Mouse (Mus musculus) kidney, postnatal 0 days (tissue): ENCODE data around the gene Prss40. TPM values are rescaled to one million over a fixed set of nuclear protein-coding genes. Genes with fewer than 3 reads are reported as not detected.

Experiments
- ATAC-seq: fragments of 200-750 bp; cut with Nextera tagmentation; replicated peaks from 2 replicates; pipeline ENCODE4 v1.8.0; 2017; ENCODE audit warnings: low read depth, moderate number of reproducible peaks, moderate TSS enrichment, moderate library complexity; ENCODE audit not compliant: low FRiP score
- DNase-seq: peaks from one replicate; pipeline ENCODE4 v3.0.0-alpha.2; 2016; ENCODE audit warnings: low spot score
- H3K27ac ChIP-seq: fragments of 300-500 bp; sonication (generic); 2 replicates; pipeline ENCODE4 v1.5.1; 2014; ENCODE audit warnings: mild to moderate bottlenecking
- H3K27me3 ChIP-seq: fragments of 300-500 bp; sonication (generic); 2 replicates; pipeline ENCODE4 v1.6.1; 2014; ENCODE audit warnings: low read length, mixed read lengths; ENCODE audit not compliant: insufficient read depth
- H3K36me3 ChIP-seq: fragments of 300-500 bp; sonication (generic); 2 replicates; pipeline ENCODE4 v1.6.1; 2014; ENCODE audit warnings: low read length, mixed read lengths; ENCODE audit not compliant: insufficient read depth
- H3K4me1 ChIP-seq: fragments of 300-500 bp; sonication (generic); replicated peaks from 2 replicates; pipeline ENCODE4 v1.6.1; 2014; ENCODE audit warnings: antibody characterized with exemption, low read length, mixed read lengths; ENCODE audit not compliant: insufficient read depth
- H3K4me2 ChIP-seq: fragments of 300-500 bp; sonication (generic); 2 replicates; pipeline ENCODE4 v1.6.1; 2014; ENCODE audit warnings: mild to moderate bottlenecking, low read length, moderate library complexity, mixed read lengths
- H3K4me3 ChIP-seq: fragments of 300-500 bp; sonication (generic); replicated peaks from 2 replicates; pipeline ENCODE4 v1.5.1; 2014; ENCODE audit warnings: low read depth, low read length
- H3K9ac ChIP-seq: fragments of 300-500 bp; sonication (generic); 2 replicates; pipeline ENCODE4 v1.6.1; 2014; ENCODE audit warnings: low read depth, low read length
- H3K9me3 ChIP-seq: fragments of 300-500 bp; sonication (generic); replicated peaks from 2 replicates; pipeline ENCODE4 v1.6.1; 2016; ENCODE audit warnings: low read length, inconsistent platforms, mixed read lengths
- CTCF ChIP-seq: IDR thresholded peaks from 2 replicates; pipeline ENCODE4 v1.5.1; 2016; ENCODE audit warnings: antibody characterized with exemption, low read depth, mild to moderate bottlenecking, moderate library complexity
- WGBS: fragments of 180-500 bp; shearing (Covaris S2); extraction: QIAGEN DNeasy Blood & Tissue Kit; methylation state at CpG from one replicate; pipeline ENCODE4 v1.1.7; 2014; 5-methylcytosine and 5-hydroxymethylcytosine counted together
- polyA plus RNA-seq: library from polyadenylated mRNA; unstranded; fragments of >200 nt; fragmentation: Nextera tagmentation; extraction: Ambion mirVana; gene quantifications from 2 replicates; pipeline ENCODE4 v1.2.1, GENCODE M21; 2015

Gene Prss40
- polyA plus RNA-seq, 1 experiment from 2014 or later = not detected

- peak; percentile 26; the same call in 1 of the 2 replicates for TF ChIP-seq CTCF
- WGBS = 32% methylated on average over 4 of the region's 4 CpGs
- no peak overlapping the region for H3K4me2 ChIP-seq
- H3K9ac ChIP-seq = no peak overlapping the region
- no peaks in the 10 kb centered on the region for H3K9me3 ChIP-seq
- no peaks in the 10 kb centered on the region for H3K4me1 ChIP-seq
- DNase-seq = no peak
- H3K4me3 ChIP-seq = no peak overlapping the region
- no peak overlapping the region for H3K27ac ChIP-seq
- no peak for ATAC-seq
- no peaks in the 10 kb centered on the region for H3K36me3 ChIP-seq
- H3K27me3 ChIP-seq = peaks cover 3% of the 10 kb centered on the region; the same call in 1 of the 2 replicates
These were observed 23.1 kb upstream of the Prss40 start for GRCm38 (mm10) chr1:34583821-34584263.

- peak; percentile 28 for DNase-seq
- no peak overlapping the region for H3K4me2 ChIP-seq
- TF ChIP-seq CTCF = no peak
- no peaks in the 10 kb centered on the region for H3K9me3 ChIP-seq
- H3K9ac ChIP-seq = no peak overlapping the region
- H3K4me1 ChIP-seq = no peaks in the 10 kb centered on the region
- no peak overlapping the region for H3K4me3 ChIP-seq
- peaks cover 4% of the 10 kb centered on the region; the same call in 1 of the 2 replicates for H3K27me3 ChIP-seq
- ATAC-seq = no peak
- H3K36me3 ChIP-seq = no peaks in the 10 kb centered on the region
- WGBS = 23% methylated on average over 6 of the region's 6 CpGs
- no peak overlapping the region for H3K27ac ChIP-seq
These were observed 21.5 kb upstream of the Prss40 start for GRCm38 (mm10) chr1:34582218-34582617.

- Histone ChIP-seq H3K9ac (no peak overlapping the region), H3K4me1 (no peaks in the 10 kb centered on the region), H3K4me3 (peak overlapping the region; percentile 16; the same call in 1 of the 2 replicates), H3K27me3 (peaks cover 4% of the 10 kb centered on the region; the same call in 1 of the 2 replicates), H3K36me3 (no peaks in the 10 kb centered on the region), H3K9me3 (no peaks in the 10 kb centered on the region), H3K27ac (no peak overlapping the region), H3K4me2 (peak overlapping the region; percentile 56)
- ATAC-seq = no peak; the same call in 1 of the 2 replicates
- WGBS = 1% methylated on average over 18 of the region's 18 CpGs
- TF ChIP-seq CTCF = no peak; the same call in 1 of the 2 replicates
- no peak for DNase-seq
These were observed 19.1 kb upstream of the Prss40 start for GRCm38 (mm10) chr1:34579782-34580356.

GRCm38 (mm10) chr1:34578851-34579781 is 18.4 kb upstream of the Prss40 start, which contains the start of gene Amer3:
Gene Amer3 (plus strand): TSS chr1:34579657.
- Histone ChIP-seq H3K27me3 (peaks cover 4% of the 10 kb centered on the region; the same call in 1 of the 2 replicates), H3K4me2 (peak within 1 kb of the TSS; percentile 56), H3K9me3 (no peaks in the 10 kb centered on the region), H3K4me3 (peak within 1 kb of the TSS; percentile 16), H3K36me3 (no peaks in the 10 kb centered on the region), H3K9ac (no peak within 1 kb of the TSS), H3K4me1 (no peaks in the 10 kb centered on the region), H3K27ac (no peak within 1 kb of the TSS)
- DNase-seq (peak; percentile 83), ATAC-seq (peak; percentile 90)
- TF ChIP-seq CTCF = peak; percentile 23; the same call in 1 of the 2 replicates
- under 1% methylated on average over 53 of the region's 53 CpGs for WGBS

GRCm38 (mm10) chr1:34573221-34573620 is 12.5 kb upstream of the Prss40 start:
- Histone ChIP-seq H3K4me3 (no peak overlapping the region), H3K9ac (no peak overlapping the region), H3K27ac (no peak overlapping the region), H3K27me3 (no peaks in the 10 kb centered on the region), H3K4me1 (no peaks in the 10 kb centered on the region), H3K4me2 (no peak overlapping the region), H3K36me3 (no peaks in the 10 kb centered on the region), H3K9me3 (no peaks in the 10 kb centered on the region)
- TF ChIP-seq CTCF = no peak
- DNase-seq (no peak), ATAC-seq (no peak)
- 84% methylated on average over 6 of the region's 6 CpGs for WGBS

- Histone ChIP-seq H3K27me3 (no peaks in the 10 kb centered on the region), H3K4me2 (no peak overlapping the region), H3K4me1 (no peaks in the 10 kb centered on the region), H3K27ac (no peak overlapping the region), H3K36me3 (no peaks in the 10 kb centered on the region), H3K9me3 (no peaks in the 10 kb centered on the region), H3K4me3 (no peak overlapping the region), H3K9ac (no peak overlapping the region)
- TF ChIP-seq CTCF = no peak
- ATAC-seq (no peak), DNase-seq (no peak)
- WGBS = 57% methylated on average over 6 of the region's 6 CpGs
These were observed 10.7 kb upstream of the Prss40 start for GRCm38 (mm10) chr1:34571431-34571830.
